In the genomic region with DNA sequence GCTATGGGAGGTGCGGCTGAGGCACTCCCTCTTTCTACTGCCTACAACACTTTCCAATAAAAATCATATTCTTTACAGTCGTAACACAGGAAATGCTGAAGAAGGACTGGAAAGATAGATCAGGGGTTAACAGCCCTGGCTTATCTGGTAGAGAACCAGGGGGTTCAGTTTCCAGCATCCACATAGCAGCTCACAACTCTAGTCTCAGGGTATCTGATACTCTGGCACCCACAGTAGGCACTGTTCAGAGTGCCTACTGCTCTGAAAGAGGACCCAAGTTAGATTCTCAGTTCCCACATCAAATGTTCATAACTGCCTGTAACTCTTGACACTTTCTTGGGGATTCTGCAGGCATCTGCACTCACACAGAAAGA, we compare ENCODE assay signal across 8 mouse cellular contexts. TPM values are rescaled to one million over a fixed set of nuclear protein-coding genes. Genes with fewer than 3 reads are reported as not detected.
DNase-seq lines count a peak whose midpoint lies in the region; ATAC-seq and TF ChIP-seq lines count a peak whose summit lies in the region.

No protein-coding gene starts in this region.

- no peaks in the 10 kb centered on the region for H3K27me3 ChIP-seq in heart, embryonic 11.5 days (ENCODE audit: control insufficient read depth, insufficient read depth, low read length)
- no peaks in the 10 kb centered on the region for H3K27me3 ChIP-seq in ES-Bruce4 (ENCODE audit: control insufficient read depth, insufficient read depth, low read length, poor library complexity, severe bottlenecking)
- H3K27me3 ChIP-seq in hindbrain, embryonic 10.5 days (ENCODE audit: insufficient read depth, poor library complexity, severe bottlenecking): no peaks in the 10 kb centered on the region
- H3K27me3 ChIP-seq in megakaryocyte, embryonic 14.5 days (replicated peaks): no peaks in the 10 kb centered on the region

- peak overlapping the region; percentile 76 for H3K4me3 ChIP-seq in heart, embryonic 11.5 days (ENCODE audit: low read depth, low read length)
- H3K4me3 ChIP-seq in ES-Bruce4 (ENCODE audit: low read depth, low read length): peak overlapping the region; percentile 24; the same call in 1 of the 2 replicates
- H3K4me3 ChIP-seq in hindbrain, embryonic 10.5 days: peak overlapping the region; percentile 72
- H3K4me3 ChIP-seq in megakaryocyte, embryonic 14.5 days (replicated peaks): peak overlapping the region; percentile 95

- H3K4me1 ChIP-seq in heart, embryonic 11.5 days (ENCODE audit: control insufficient read depth, insufficient read depth, low read length): peaks cover 16% of the 10 kb centered on the region
- no peaks in the 10 kb centered on the region for H3K4me1 ChIP-seq in ES-Bruce4 (ENCODE audit: control insufficient read depth, insufficient read depth, low read length)
- peaks cover 10% of the 10 kb centered on the region for H3K4me1 ChIP-seq in hindbrain, embryonic 10.5 days (replicated peaks)
- peaks cover 41% of the 10 kb centered on the region for H3K4me1 ChIP-seq in megakaryocyte, embryonic 14.5 days

- peak overlapping the region; percentile 54; the same call in 1 of the 2 replicates for H3K9ac ChIP-seq in heart, embryonic 11.5 days (ENCODE audit: low read depth, low read length)
- H3K9ac ChIP-seq in ES-Bruce4 (ENCODE audit: low read depth, poor library complexity, severe bottlenecking): peak overlapping the region; percentile 32; the same call in 1 of the 2 replicates

- DNase-seq in heart, postnatal 14 days: no peak
- no peak for DNase-seq in hindbrain, embryonic 10.5 days (ENCODE audit: low spot score)
- DNase-seq in embryo, embryonic 10.5 days (ENCODE audit: low spot score): no peak
- DNase-seq in cerebellum, adult 18-20 months: no peak
- no peak for DNase-seq in ovary, adult 18-20 months (ENCODE audit: low spot score)

- H3K9me3 ChIP-seq in heart, embryonic 11.5 days (replicated peaks; ENCODE audit: control insufficient read depth, low read length): no peaks in the 10 kb centered on the region
- no peaks in the 10 kb centered on the region for H3K9me3 ChIP-seq in ES-Bruce4 (replicated peaks; ENCODE audit: control insufficient read depth, insufficient read depth, low read length, poor library complexity, severe bottlenecking)
- no peaks in the 10 kb centered on the region for H3K9me3 ChIP-seq in hindbrain, embryonic 10.5 days
- H3K9me3 ChIP-seq in megakaryocyte, embryonic 14.5 days: no peaks in the 10 kb centered on the region

- WGBS in heart, embryonic 11.5 days (ENCODE audit: insufficient replicate concordance): 0% methylated on average over 2 of the region's 2 CpGs
- WGBS in hindbrain, embryonic 10.5 days: 2% methylated on average over 2 of the region's 2 CpGs

- TF ChIP-seq POLR2A in ES-Bruce4 (IDR thresholded peaks at IDR 0.05; ENCODE audit: insufficient read depth, low read length): no peak

- no peak; the same call in 1 of the 2 replicates for ATAC-seq in heart, embryonic 11.5 days (replicated peaks; ENCODE audit: insufficient number of reproducible peaks, low FRiP score, low TSS enrichment)

- TF ChIP-seq EP300 in ES-Bruce4 (IDR thresholded peaks at IDR 0.05; ENCODE audit: insufficient read depth, low read depth, low read length): no peak

- H3K4me2 ChIP-seq in heart, embryonic 11.5 days: peak overlapping the region; percentile 62

- 0 out of 2 replicates have a peak, but pooled peaks cover 4% of the 10 kb centered on the region for H3K36me3 ChIP-seq in heart, embryonic 11.5 days (ENCODE audit: control insufficient read depth, insufficient read depth, low read length)
- H3K36me3 ChIP-seq in ES-Bruce4 (ENCODE audit: control insufficient read depth, insufficient read depth, low read length, poor library complexity, severe bottlenecking): no peaks in the 10 kb centered on the region
- peaks cover 3% of the 10 kb centered on the region for H3K36me3 ChIP-seq in hindbrain, embryonic 10.5 days
- peaks cover 8% of the 10 kb centered on the region for H3K36me3 ChIP-seq in megakaryocyte, embryonic 14.5 days (replicated peaks; ENCODE audit: low read length)

- TF ChIP-seq CTCF in ES-Bruce4 (IDR thresholded peaks at IDR 0.05; ENCODE audit: low read depth, low read length): no peak

- intact Hi-C loops in heart, postnatal 14 days (cut with DNase I): loop anchor here (5.0 to 10.0 kb wide), 2 partner anchors 151 to 932 kb away; a partner anchor contains a TSS

- 0 out of 2 replicates have a peak overlapping the region, but pooled peaks have one; percentile 10 for H3K27ac ChIP-seq in heart, embryonic 11.5 days (ENCODE audit: low read depth, low read length)
- H3K27ac ChIP-seq in ES-Bruce4 (ENCODE audit: insufficient read depth, low read length): no peak overlapping the region
- peak overlapping the region; percentile 92 for H3K27ac ChIP-seq in hindbrain, embryonic 10.5 days

RNA-seq across cellular contexts. Expression of a gene that starts 0.4 kb away (rescaled TPM):
- 68.4 and 71.4 TPM in 2 replicates for polyA plus RNA-seq in heart, embryonic 11.5 days (2014; fragmentation: Nextera tagmentation; extraction: Ambion mirVana)
- 10 to 100 TPM; 51.9 to 58.6 TPM for total RNA-seq in heart, postnatal 14 days (2021)
- polyA plus RNA-seq in ES-Bruce4 (2011; ENCODE audit: insufficient read depth, insufficient read length, low read depth, missing spikeins): 15.2 and 15.5 TPM in 2 replicates
- 21.5 and 26.7 TPM in 2 replicates for polyA plus RNA-seq in hindbrain, embryonic 10.5 days (2016; fragmentation: Nextera tagmentation; extraction: Ambion mirVana)
- polyA plus RNA-seq in megakaryocyte, embryonic 14.5 days (2012; ENCODE audit: insufficient read depth, low replicate concordance): 0.85 and 1.3 TPM in 2 replicates

RNA-seq across cellular contexts. Expression of a gene that starts 37.8 kb away (rescaled TPM):
- 21.6 and 29.5 TPM in 2 replicates for polyA plus RNA-seq in heart, embryonic 11.5 days (2014; fragmentation: Nextera tagmentation; extraction: Ambion mirVana)
- total RNA-seq in heart, postnatal 14 days (2021): 1 to 10 TPM; 8.9 to 9.0 TPM
- polyA plus RNA-seq in ES-Bruce4 (2011; ENCODE audit: insufficient read depth, insufficient read length, low read depth, missing spikeins): 27.3 and 30.4 TPM in 2 replicates
- 11.2 and 16.3 TPM in 2 replicates for polyA plus RNA-seq in hindbrain, embryonic 10.5 days (2016; fragmentation: Nextera tagmentation; extraction: Ambion mirVana)
- polyA plus RNA-seq in megakaryocyte, embryonic 14.5 days (2012; ENCODE audit: insufficient read depth, low replicate concordance): 0.13 TPM in 1 of 2 replicates, not detected in the other

RNA-seq across cellular contexts. Expression of a gene that starts 57.8 kb away (rescaled TPM):
- polyA plus RNA-seq in heart, embryonic 11.5 days (2014; fragmentation: Nextera tagmentation; extraction: Ambion mirVana): 296 and 339 TPM in 2 replicates
- 100 to 1,000 TPM; 260 to 267 TPM for total RNA-seq in heart, postnatal 14 days (2021)
- 290 TPM in 2 replicates for polyA plus RNA-seq in ES-Bruce4 (2011; ENCODE audit: insufficient read depth, insufficient read length, low read depth, missing spikeins)
- 135 and 146 TPM in 2 replicates for polyA plus RNA-seq in hindbrain, embryonic 10.5 days (2016; fragmentation: Nextera tagmentation; extraction: Ambion mirVana)
- 15.0 TPM in 1 of 2 replicates, not detected in the other for polyA plus RNA-seq in megakaryocyte, embryonic 14.5 days (2012; ENCODE audit: insufficient read depth, low replicate concordance)

Comparison
In these comparisons a context has a peak if more than half of its experiments do, and no peak if none do; other contexts are left out.
1. H3K4me3 ChIP-seq: peak in every context shown above with its lines; median percentile 95 in megakaryocyte, embryonic 14.5 days; 76 in heart, embryonic 11.5 days; 72 in hindbrain, embryonic 10.5 days; 24 in ES-Bruce4.